Comparison of ENCODE assay signal across 14 mouse cellular contexts in genomic region chr13:75843993-75844683, GRCm38 (mm10). TPM values are rescaled to one million over a fixed set of nuclear protein-coding genes. Genes with fewer than 3 reads are reported as not detected.
DNase-seq lines count a peak whose midpoint lies in the region; ATAC-seq and TF ChIP-seq lines count a peak whose summit lies in the region.
"Had no signal": no experiment of that assay in that cellular context is flagged by ENCODE, and none has a peak within 500 bp of the region (broad histone marks: within the 10 kb centered on the region; RNA-seq: fewer than 3 reads in every experiment).

No protein-coding gene starts in this region.

- TF ChIP-seq EP300 in CH12.LX (IDR thresholded peaks at IDR 0.05; ENCODE audit: low read length) = no peak

- peak overlapping the region; percentile 77 for H3K9ac ChIP-seq in CH12.LX (ENCODE audit: insufficient read depth, low read depth)
- no peak overlapping the region for H3K9ac ChIP-seq in forebrain, embryonic 11.5 days (ENCODE audit: low read length)
- H3K9ac ChIP-seq: neural tube, embryonic 12.5 days had no signal

- TF ChIP-seq POLR2A in CH12.LX (IDR thresholded peaks at IDR 0.05; ENCODE audit: low read depth, low read length) = peak; percentile 71

- peaks cover 14 to 62% of the 10 kb centered on the region in 2 experiments; a peak in 3 of 4 replicates for H3K4me1 ChIP-seq in CH12.LX (ENCODE audit: control insufficient read depth in 1 of 2, insufficient read depth in 2 of 2)
- H3K4me1 ChIP-seq in forebrain, embryonic 11.5 days (replicated peaks; ENCODE audit: control insufficient read depth, insufficient read depth, low read length) = no peaks in the 10 kb centered on the region

- in situ Hi-C loops in CH12.LX (cut with MboI; ENCODE audit: low pct_ligation_motif_present, low pct_unique_long_range_greater_than_20kb, low sequenced_read_pairs) = no loop called here

- ATAC-seq in forebrain, embryonic 11.5 days (replicated peaks; ENCODE audit: low FRiP score) = no peak
- ATAC-seq: forebrain, embryonic 16.5 days had no signal

- peaks cover 23% of the 10 kb centered on the region for H3K79me2 ChIP-seq in CH12.LX (replicated peaks; ENCODE audit: control insufficient read depth, extremely low read depth, insufficient read depth, poor library complexity, severe bottlenecking)
- peaks cover 58% of the 10 kb centered on the region for H3K79me2 ChIP-seq in macrophage (ENCODE audit: inconsistent target)

- TF ChIP-seq CTCF in CH12.LX (conservative IDR thresholded peaks at IDR 0.05 in 1 of 2, IDR thresholded peaks at IDR 0.05 in 1 of 2; ENCODE audit: low read depth in 2 of 2, low read length in 2 of 2) = no peak
- TF ChIP-seq CTCF in layer of hippocampus, adult 2 months (conservative IDR thresholded peaks at IDR 0.05) = no peak

- dilution Hi-C loops in CH12.LX (cut with MboI; ENCODE audit: extremely low pct_ligation_motif_present, extremely low pct_unique_long_range_greater_than_20kb, low sequenced_read_pairs) = no loop called here

- H3K27ac ChIP-seq in CH12.LX (ENCODE audit: insufficient read depth, low read depth) (peak overlapping the region; percentile 72), macrophage (peak overlapping the region; percentile 63)
- H3K27ac ChIP-seq in forebrain, embryonic 11.5 days (ENCODE audit: low read depth, low read length) = no peak overlapping the region
- H3K27ac ChIP-seq in layer of hippocampus, adult 2 months = no peak overlapping the region
- H3K27ac ChIP-seq: embryonic facial prominence, embryonic 10.5 days; heart, adult 2 months; neural tube, embryonic 12.5 days had no signal

- H3K9me3 ChIP-seq in CH12.LX (replicated peaks; ENCODE audit: low read length) = no peaks in the 10 kb centered on the region
- H3K9me3 ChIP-seq in forebrain, embryonic 11.5 days (ENCODE audit: control insufficient read depth, low read length) = no peaks in the 10 kb centered on the region
- H3K9me3 ChIP-seq: embryonic facial prominence, embryonic 10.5 days; neural tube, embryonic 12.5 days had no signal

- DNase-seq in kidney, adult 18-20 months = peak; percentile 7
- DNase-seq in kidney, adult 11 months = no peak
- DNase-seq in CH12.LX (ENCODE audit: extremely low read depth) = peak; percentile 50
- DNase-seq in induced T-regulatory cell, adult 2 months (ENCODE audit: low read depth) = peak; percentile 64
- DNase-seq in right cerebral cortex, postnatal 36 days (ENCODE audit: low spot score in 2 of 2) = no peak
- DNase-seq in forebrain, embryonic 11.5 days (ENCODE audit: low spot score) = no peak
- DNase-seq in layer of hippocampus, adult 2 months (ENCODE audit: low spot score in 2 of 2) = no peak
- DNase-seq: heart, postnatal 4 days; thymus, postnatal 4 days had no signal

- H3K4me2 ChIP-seq in CH12.LX (ENCODE audit: insufficient read depth, low read depth, poor library complexity, severe bottlenecking) = peak overlapping the region; percentile 48
- H3K4me2 ChIP-seq in forebrain, embryonic 11.5 days (ENCODE audit: low read depth, low read length, severe bottlenecking) = no peak overlapping the region
- H3K4me2 ChIP-seq: neural tube, embryonic 12.5 days had no signal

- peaks cover 9 to 22% of the 10 kb centered on the region in 2 experiments for H3K36me3 ChIP-seq in CH12.LX (replicated peaks in 1 of 2; ENCODE audit: control insufficient read depth in 1 of 2, insufficient read depth in 1 of 2, low read length in 1 of 2)
- peaks cover 20% of the 10 kb centered on the region; the same call in 1 of the 2 replicates for H3K36me3 ChIP-seq in macrophage (ENCODE audit: inconsistent target)
- H3K36me3 ChIP-seq in forebrain, embryonic 11.5 days (ENCODE audit: control insufficient read depth, insufficient read depth, low read length) = no peaks in the 10 kb centered on the region
- H3K36me3 ChIP-seq: embryonic facial prominence, embryonic 10.5 days; neural tube, embryonic 12.5 days had no signal

- peak overlapping the region; percentile 19 to 34 (median 27) for H3K4me3 ChIP-seq in CH12.LX (replicated peaks in 1 of 3; ENCODE audit: low read depth in 2 of 3, low read length in 2 of 3, poor library complexity in 1 of 3)
- no peak overlapping the region for H3K4me3 ChIP-seq in macrophage (ENCODE audit: inconsistent target)
- H3K4me3 ChIP-seq in forebrain, embryonic 11.5 days (ENCODE audit: low read depth, low read length) = no peak overlapping the region
- H3K4me3 ChIP-seq in layer of hippocampus, adult 2 months = no peak overlapping the region
- H3K4me3 ChIP-seq: embryonic facial prominence, embryonic 10.5 days; heart, adult 2 months; neural tube, embryonic 12.5 days had no signal

- no peak for TF ChIP-seq RAD21 in CH12.LX (IDR thresholded peaks at IDR 0.05; ENCODE audit: low read depth, low read length)

- 27% methylated on average over 8 of the region's 8 CpGs for WGBS in macrophage (ENCODE audit: missing documents)
- 84% methylated on average over 8 of the region's 8 CpGs for whole genome bisulfite sequencing in forebrain, embryonic 11.5 days

- no peaks in the 10 kb centered on the region for H3K27me3 ChIP-seq in CH12.LX (replicated peaks)
- no peaks in the 10 kb centered on the region for H3K27me3 ChIP-seq in forebrain, embryonic 11.5 days (ENCODE audit: control insufficient read depth, insufficient read depth, low read length)
- H3K27me3 ChIP-seq: neural tube, embryonic 12.5 days had no signal

TF ChIP-seq in CH12.LX, 34 proteins besides CTCF, POLR2A, EP300 and RAD21:
- peak; percentile 44; the same call in 1 of the 2 replicates for TF ChIP-seq TCF12 (IDR thresholded peaks at IDR 0.05; ENCODE audit: low read depth, low read length)
- TF ChIP-seq ZNF384 (IDR thresholded peaks at IDR 0.05; ENCODE audit: low read depth, low read length) = peak; percentile 60
- TF ChIP-seq ZMIZ1 (IDR thresholded peaks at IDR 0.05; ENCODE audit: low read depth, low read length) = no peak; the same call in 1 of the 2 replicates
- peak; percentile 52; the same call in 1 of the 2 replicates for TF ChIP-seq ELF1 (IDR thresholded peaks at IDR 0.05; ENCODE audit: low read depth, low read length)
- TF ChIP-seq JUND (conservative IDR thresholded peaks at IDR 0.05; ENCODE audit: low read depth, low read length) = no peak; the same call in 1 of the 2 replicates
- TF ChIP-seq MAFK (IDR thresholded peaks at IDR 0.05; ENCODE audit: insufficient replicate concordance, low read length) = peak; percentile 77; the same call in 1 of the 2 replicates
- no peak for TF ChIP-seq USF2 (conservative IDR thresholded peaks at IDR 0.05; ENCODE audit: low read depth, low read length)

RNA-seq across cellular contexts. Expression of gene Glrx, which starts 4.5 kb away (rescaled TPM):
- total RNA-seq in CH12.LX (2012; rRNA removed) (21.2 and 26.2 TPM in 2 replicates), CH12.LX (2014; rRNA removed) (62.8 and 65.5 TPM in 2 replicates)
- polyA plus RNA-seq in CH12.LX (2012; ENCODE audit: insufficient read length, low read depth) (48.0 and 53.3 TPM in 2 replicates), macrophage (2018) (88.5 to 399 TPM (median 89.8 TPM) in 3 replicates)
- 100 to 1,000 TPM in 10 of 26 experiments, 10 to 100 TPM in 16; 11.4 to 269 (median 48.3) TPM for total RNA-seq in macrophage (2018; cell fraction: chromatin; rRNA removed)
- 100 to 1,000 TPM in 13 of 26 experiments, 10 to 100 TPM in 13; 44.1 to 616 (median 232) TPM for total RNA-seq in macrophage (2018; cell fraction: cytosol; rRNA removed)
- total RNA-seq in macrophage (2018; cell fraction: nucleus; rRNA removed) = 100 to 1,000 TPM in 14 of 26 experiments, 10 to 100 TPM in 12; 12.8 to 350 (median 131) TPM
- 19.4 and 22.9 TPM in 2 replicates for polyA plus RNA-seq in forebrain, embryonic 11.5 days (2014; fragmentation: Nextera tagmentation; extraction: Ambion mirVana)
- total RNA-seq in layer of hippocampus, adult 2 months (2021) = 10 to 100 TPM; 45.7 to 49.9 TPM

Comparison
In these comparisons a context has a peak if more than half of its experiments do, and no peak if none do; other contexts are left out.
1. DNase-seq: peak in kidney, adult 18-20 months (single experiment), CH12.LX (single experiment) and induced T-regulatory cell, adult 2 months (single experiment); none in kidney, adult 11 months (single experiment), right cerebral cortex, postnatal 36 days (0 of 2), forebrain, embryonic 11.5 days (single experiment) and layer of hippocampus, adult 2 months (0 of 2).
2. H3K27ac ChIP-seq: peak in CH12.LX (single experiment) and macrophage (single experiment); none in forebrain, embryonic 11.5 days (single experiment) and layer of hippocampus, adult 2 months (single experiment).
3. H3K4me3 ChIP-seq: peak in CH12.LX (3 of 3); none in macrophage (single experiment), forebrain, embryonic 11.5 days (single experiment) and layer of hippocampus, adult 2 months (single experiment).